Mouse (Mus musculus): Measurements from ENCODE around the gene Gm7534.
"Not testable (repeated sequence)": the region's sequence is repeated elsewhere in the genome, so short reads cannot be mapped to it uniquely, and the experiment has no call there.

The Gm7534 gene

GRCm38 (mm10) chr4:134203340-134203896 lies 614 bp upstream of the Gm7534 start:
- no peak for DNase-seq

- no peak for DNase-seq
Measured at GRCm38 (mm10) chr4:134199371-134199770, 3.4 kb downstream of the Gm7534 start.

- DNase-seq: no peak
Measured at GRCm38 (mm10) chr4:134186268-134186667, 16.5 kb downstream of the Gm7534 start.

- DNase-seq: peak in 1 of 2 experiments; percentile 12
Measured at GRCm38 (mm10) chr4:134185569-134185968, 17.2 kb downstream of the Gm7534 start.

GRCm38 (mm10) chr4:134183711-134184110 lies 19.1 kb downstream of the Gm7534 start:
- no peak for DNase-seq

- DNase-seq: peak in 1 of 2 experiments; percentile 12
Measured at GRCm38 (mm10) chr4:134181825-134182224, 21.0 kb downstream of the Gm7534 start.

GRCm38 (mm10) chr4:134181112-134181511 lies 21.7 kb downstream of the Gm7534 start:
- no peak for DNase-seq

- peak in 1 of 2 experiments; percentile 19 for DNase-seq
Measured at GRCm38 (mm10) chr4:134172391-134172790, 30.4 kb downstream of the Gm7534 start.

- no peak for DNase-seq
Measured at GRCm38 (mm10) chr4:134166906-134167305, 35.9 kb downstream of the Gm7534 start.

- DNase-seq: no peak
Measured at GRCm38 (mm10) chr4:134165548-134166465, 37.0 kb downstream of the Gm7534 start.

- DNase-seq: no peak
Measured at GRCm38 (mm10) chr4:134165024-134165423, 37.8 kb downstream of the Gm7534 start.

GRCm38 (mm10) chr4:134164591-134164990 lies 38.2 kb downstream of the Gm7534 start:
- DNase-seq: no peak

GRCm38 (mm10) chr4:134160071-134160470 lies 42.7 kb downstream of the Gm7534 start:
- peak; percentile 20 to 35 for DNase-seq

GRCm38 (mm10) chr4:134158774-134159173 lies 44.0 kb downstream of the Gm7534 start:
- DNase-seq: no peak

- DNase-seq: no peak
Measured at GRCm38 (mm10) chr4:134157558-134157957, 45.2 kb downstream of the Gm7534 start.

GRCm38 (mm10) chr4:134156744-134157143 lies 46.1 kb downstream of the Gm7534 start:
- DNase-seq: no peak

GRCm38 (mm10) chr4:134155961-134156465 lies 46.8 kb downstream of the Gm7534 start:
- no peak for DNase-seq

- no peak for DNase-seq
Measured at GRCm38 (mm10) chr4:134155531-134155930, 47.3 kb downstream of the Gm7534 start.

- no peak for DNase-seq
Measured at GRCm38 (mm10) chr4:134154354-134154753, 48.5 kb downstream of the Gm7534 start.

- DNase-seq: no peak
Measured at GRCm38 (mm10) chr4:134153656-134154055, 49.1 kb downstream of the Gm7534 start.

GRCm38 (mm10) chr4:134152112-134152511 lies 50.7 kb downstream of the Gm7534 start:
- no peak for DNase-seq

GRCm38 (mm10) chr4:134149389-134149788 lies 53.4 kb downstream of the Gm7534 start:
- no peak for DNase-seq

- DNase-seq: not testable (repeated sequence)
Measured at GRCm38 (mm10) chr4:134144297-134144696, 58.5 kb downstream of the Gm7534 start.

Measured in cerebellum, postnatal 10 days (tissue).